Mouse (Mus musculus): ENCODE measurements around the gene Ccdc15. TPM values are rescaled to one million over a fixed set of nuclear protein-coding genes. Genes with fewer than 3 reads are reported as not detected.

The Ccdc15 gene
- 0.37 and 0.66 TPM in 2 replicates for polyA plus RNA-seq (2012; rRNA removed)

GRCm38 (mm10) chr9:37347988-37348642, at the start of gene Ccdc15:
Ccdc15 (minus strand) TSS chr9:37348432.
- H3K27me3 ChIP-seq (ENCODE audit: control insufficient read depth, insufficient read depth, low read length): no peaks in the 10 kb centered on the region
- TF ChIP-seq POLR2A (IDR thresholded peaks at IDR 0.05; ENCODE audit: low read depth, low read length): peak; percentile 88; the same call in 1 of the 2 replicates
- no peak for TF ChIP-seq CTCF (IDR thresholded peaks at IDR 0.05; ENCODE audit: extremely low read depth, insufficient read length, insufficient replicate concordance, low read depth, low read length)
- peak within 1 kb of the TSS; percentile 85 for H3K27ac ChIP-seq (ENCODE audit: insufficient read depth, low read depth, low read length)
- H3K4me3 ChIP-seq (ENCODE audit: low read depth, low read length): peak within 1 kb of the TSS; percentile 79
- no peaks in the 10 kb centered on the region; the same call in 1 of the 2 replicates for H3K36me3 ChIP-seq (ENCODE audit: control insufficient read depth, insufficient read depth, low read length)
- under 1% methylated on average over 41 of the region's 41 CpGs for WGBS
- H3K4me1 ChIP-seq (ENCODE audit: control insufficient read depth, insufficient read depth, insufficient read length, low read length): peaks cover 6% of the 10 kb centered on the region; the same call in 1 of the 2 replicates

GRCm38 (mm10) chr9:37393482-37394131, 45.4 kb upstream of the Ccdc15 start:
- no peaks in the 10 kb centered on the region for H3K36me3 ChIP-seq (ENCODE audit: control insufficient read depth, insufficient read depth, low read length)
- 61% methylated on average over 8 of the region's 8 CpGs for WGBS
- TF ChIP-seq CTCF (IDR thresholded peaks at IDR 0.05; ENCODE audit: extremely low read depth, insufficient read length, insufficient replicate concordance, low read depth, low read length) (no peak), POLR2A (IDR thresholded peaks at IDR 0.05; ENCODE audit: low read depth, low read length) (no peak)
- no peaks in the 10 kb centered on the region for H3K4me1 ChIP-seq (ENCODE audit: control insufficient read depth, insufficient read depth, insufficient read length, low read length)
- H3K4me3 ChIP-seq (ENCODE audit: low read depth, low read length): no peak overlapping the region
- H3K27me3 ChIP-seq (ENCODE audit: control insufficient read depth, insufficient read depth, low read length): no peaks in the 10 kb centered on the region
- H3K27ac ChIP-seq (ENCODE audit: insufficient read depth, low read depth, low read length): no peak overlapping the region

DNA sequence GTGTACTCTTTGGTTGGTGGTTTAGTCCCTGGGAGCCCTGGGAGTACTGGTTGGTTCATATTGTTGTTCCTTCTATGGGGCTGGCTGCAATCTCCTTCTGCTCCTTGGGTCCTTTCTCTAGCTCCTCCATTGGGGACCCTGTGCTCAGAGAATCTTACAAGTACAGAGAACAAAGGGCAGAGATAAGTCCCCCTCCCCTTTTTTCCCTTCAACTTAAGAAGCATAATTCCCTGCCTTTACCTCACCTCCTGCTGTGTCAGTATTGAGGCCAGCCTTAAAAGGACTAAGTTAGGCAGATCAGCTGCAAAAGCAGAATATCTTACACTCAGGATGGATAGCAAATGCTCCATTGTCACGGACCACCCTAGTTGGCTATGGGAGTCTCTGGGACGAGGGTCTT, 43.8 kb upstream of the Ccdc15 start:
- WGBS: 80% methylated on average over 2 of the region's 2 CpGs
- H3K36me3 ChIP-seq (ENCODE audit: control insufficient read depth, insufficient read depth, low read length): no peaks in the 10 kb centered on the region
- no peak overlapping the region for H3K27ac ChIP-seq (ENCODE audit: insufficient read depth, low read depth, low read length)
- no peak for TF ChIP-seq POLR2A (IDR thresholded peaks at IDR 0.05; ENCODE audit: low read depth, low read length)
- TF ChIP-seq CTCF (IDR thresholded peaks at IDR 0.05; ENCODE audit: extremely low read depth, insufficient read length, insufficient replicate concordance, low read depth, low read length): no peak
- H3K27me3 ChIP-seq (ENCODE audit: control insufficient read depth, insufficient read depth, low read length): no peaks in the 10 kb centered on the region
- H3K4me1 ChIP-seq (ENCODE audit: control insufficient read depth, insufficient read depth, insufficient read length, low read length): no peaks in the 10 kb centered on the region
- H3K4me3 ChIP-seq (ENCODE audit: low read depth, low read length): no peak overlapping the region

GRCm38 (mm10) chr9:37390891-37391290, 42.7 kb upstream of the Ccdc15 start:
- Histone ChIP-seq H3K4me1 (ENCODE audit: control insufficient read depth, insufficient read depth, insufficient read length, low read length) (no peaks in the 10 kb centered on the region), H3K27ac (ENCODE audit: insufficient read depth, low read depth, low read length) (no peak overlapping the region), H3K36me3 (ENCODE audit: control insufficient read depth, insufficient read depth, low read length) (no peaks in the 10 kb centered on the region), H3K4me3 (ENCODE audit: low read depth, low read length) (no peak overlapping the region), H3K27me3 (ENCODE audit: control insufficient read depth, insufficient read depth, low read length) (no peaks in the 10 kb centered on the region)
- TF ChIP-seq CTCF (IDR thresholded peaks at IDR 0.05; ENCODE audit: extremely low read depth, insufficient read length, insufficient replicate concordance, low read depth, low read length): no peak
- TF ChIP-seq POLR2A (IDR thresholded peaks at IDR 0.05; ENCODE audit: low read depth, low read length): no peak
- 40% methylated on average over 2 of the region's 2 CpGs for WGBS

DNA sequence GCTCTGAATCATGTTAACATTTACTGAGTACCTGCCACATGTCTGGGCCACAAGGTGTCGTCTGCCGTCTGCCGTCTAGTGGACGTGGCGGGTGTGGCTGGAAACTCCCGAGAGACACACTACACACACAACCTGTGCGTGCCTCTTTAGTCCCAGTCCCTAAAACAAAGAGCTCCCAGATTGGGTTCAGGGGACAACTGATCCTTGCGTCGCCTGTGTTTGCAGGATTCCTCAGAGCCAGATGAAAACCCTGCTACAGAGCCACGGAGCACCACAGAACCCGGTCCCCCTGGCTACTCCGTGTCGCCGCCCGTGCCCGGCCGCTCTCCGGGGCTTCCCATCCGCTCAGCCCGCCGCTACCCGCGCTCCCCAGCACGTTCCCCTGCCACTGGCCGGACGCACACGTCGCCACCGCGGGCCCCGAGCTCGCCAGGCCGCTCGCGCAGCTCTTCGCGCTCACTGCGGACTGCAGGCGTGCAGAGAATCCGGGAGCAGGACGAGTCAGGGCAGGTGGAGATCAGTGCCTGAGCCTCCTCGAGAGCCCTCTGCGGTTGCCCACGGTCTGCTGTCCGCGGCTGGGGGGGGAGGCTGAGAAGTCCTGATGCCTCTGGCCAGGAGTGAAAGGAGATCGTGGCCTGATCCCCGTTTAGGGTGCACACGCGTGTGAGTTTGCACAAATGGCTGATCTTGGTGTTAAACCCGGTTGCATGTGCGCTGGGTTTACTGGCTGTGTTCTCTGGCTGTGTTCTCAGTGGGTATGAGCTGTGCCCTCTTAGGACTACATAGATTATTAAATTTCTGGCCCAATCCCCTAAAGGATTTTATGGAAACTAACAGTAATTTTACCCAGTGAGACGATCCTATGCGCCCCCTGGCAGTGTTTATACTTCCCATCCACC, 36.3 kb upstream of the Ccdc15 start:
- TF ChIP-seq POLR2A (IDR thresholded peaks at IDR 0.05; ENCODE audit: low read depth, low read length) (no peak), CTCF (IDR thresholded peaks at IDR 0.05; ENCODE audit: extremely low read depth, insufficient read length, insufficient replicate concordance, low read depth, low read length) (peak; percentile 40; the same call in 1 of the 2 replicates)
- peak overlapping the region; percentile 55 for H3K4me3 ChIP-seq (ENCODE audit: low read depth, low read length)
- H3K36me3 ChIP-seq (ENCODE audit: control insufficient read depth, insufficient read depth, low read length): no peaks in the 10 kb centered on the region
- no peaks in the 10 kb centered on the region; the same call in 1 of the 2 replicates for H3K4me1 ChIP-seq (ENCODE audit: control insufficient read depth, insufficient read depth, insufficient read length, low read length)
- H3K27ac ChIP-seq (ENCODE audit: insufficient read depth, low read depth, low read length): no peak overlapping the region
- H3K27me3 ChIP-seq (ENCODE audit: control insufficient read depth, insufficient read depth, low read length): no peaks in the 10 kb centered on the region
- 5% methylated on average over 54 of the region's 54 CpGs for WGBS

GRCm38 (mm10) chr9:37383161-37383560, 34.9 kb upstream of the Ccdc15 start:
- TF ChIP-seq POLR2A (IDR thresholded peaks at IDR 0.05; ENCODE audit: low read depth, low read length) (no peak), CTCF (IDR thresholded peaks at IDR 0.05; ENCODE audit: extremely low read depth, insufficient read length, insufficient replicate concordance, low read depth, low read length) (no peak)
- Histone ChIP-seq H3K27ac (ENCODE audit: insufficient read depth, low read depth, low read length) (no peak overlapping the region), H3K4me3 (ENCODE audit: low read depth, low read length) (no peak overlapping the region), H3K4me1 (ENCODE audit: control insufficient read depth, insufficient read depth, insufficient read length, low read length) (no peaks in the 10 kb centered on the region; the same call in 1 of the 2 replicates), H3K36me3 (ENCODE audit: control insufficient read depth, insufficient read depth, low read length) (no peaks in the 10 kb centered on the region), H3K27me3 (ENCODE audit: control insufficient read depth, insufficient read depth, low read length) (no peaks in the 10 kb centered on the region)
- WGBS: 87% methylated on average over 6 of the region's 6 CpGs

Measured in small intestine, adult 2 months (tissue).